Mouse (Mus musculus): Measurements from ENCODE around the gene Gdpd3. TPM values are rescaled to one million over a fixed set of nuclear protein-coding genes. Genes with fewer than 3 reads are reported as not detected.
A peak's percentile ranks its signal among the peaks of the same experiment; 100 is the strongest.
"Not testable (repeated sequence)": the region's sequence is repeated elsewhere in the genome, so short reads cannot be mapped to it uniquely, and the experiment has no call there.

Gene Gdpd3
- 1.7 and 2.8 TPM in 2 replicates for polyA plus RNA-seq (2015; fragmentation: Nextera tagmentation; extraction: Ambion mirVana)

DNA sequence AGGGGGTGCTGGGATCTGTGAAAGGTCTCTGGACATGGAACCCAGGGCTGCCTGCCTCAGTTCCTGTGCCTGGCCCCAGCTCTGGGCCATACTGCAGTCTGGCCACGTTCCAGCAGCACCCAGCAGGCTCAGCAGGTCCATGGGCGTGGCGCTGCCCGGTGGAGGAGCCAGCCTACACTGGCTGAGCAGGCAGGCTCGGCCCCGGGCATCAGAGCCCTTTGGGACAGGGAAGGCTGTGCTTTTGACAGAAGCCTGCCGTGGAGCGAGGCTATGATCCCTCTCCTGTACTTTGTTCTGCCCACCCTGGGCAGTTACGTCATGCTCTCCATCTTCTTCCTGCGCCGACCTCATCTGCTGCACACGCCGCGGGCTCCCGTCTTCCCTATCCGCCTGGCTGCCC, at the start of gene Gdpd3:
Gene Gdpd3 (plus strand): TSS at position 134 of the 400 bp plus-strand sequence.
- H3K4me3 ChIP-seq, result no peak within 1 kb of the TSS
- no peak for ATAC-seq
- peaks cover 93% of the 10 kb centered on the region for H3K36me3 ChIP-seq (ENCODE audit: poor library complexity, severe bottlenecking)
- no peaks in the 10 kb centered on the region for H3K27me3 ChIP-seq
- no peak within 1 kb of the TSS; the same call in 1 of the 2 replicates for H3K27ac ChIP-seq
- no peak within 1 kb of the TSS for H3K9ac ChIP-seq
- 94% methylated on average over 16 of the region's 16 CpGs for WGBS
- H3K4me1 ChIP-seq, result peaks cover 20% of the 10 kb centered on the region
- H3K9me3 ChIP-seq (replicated peaks), result no peaks in the 10 kb centered on the region
- H3K4me2 ChIP-seq, result no peak within 1 kb of the TSS

DNA sequence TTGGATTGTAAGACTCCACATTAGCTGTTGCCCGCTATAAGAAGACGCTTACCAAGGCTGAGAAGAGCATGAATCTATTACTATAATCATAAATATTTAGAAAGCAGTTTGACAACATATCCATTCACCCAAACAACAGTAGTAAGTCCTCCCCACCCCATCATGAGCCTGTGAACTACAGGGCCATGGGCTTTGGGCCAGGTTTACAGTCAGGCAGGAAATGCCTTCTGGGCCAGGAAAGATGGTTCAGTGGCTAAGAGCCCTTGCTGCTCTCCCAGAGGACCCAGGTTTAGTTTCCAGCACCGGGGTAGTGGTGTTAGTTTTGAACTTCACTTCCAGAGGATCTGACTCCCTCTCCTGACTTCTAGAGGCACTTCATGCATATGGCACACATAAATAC, 48.6 kb upstream of the Gdpd3 start:
- Histone ChIP-seq H3K27me3 (no peaks in the 10 kb centered on the region), H3K27ac (no peak overlapping the region), H3K36me3 (ENCODE audit: poor library complexity, severe bottlenecking) (no peaks in the 10 kb centered on the region), H3K9me3 (replicated peaks) (0 out of 2 replicates have a peak, but pooled peaks cover 3% of the 10 kb centered on the region), H3K4me3 (no peak overlapping the region), H3K4me1 (no peaks in the 10 kb centered on the region), H3K4me2 (no peak overlapping the region), H3K9ac (no peak overlapping the region)
- no peak for ATAC-seq
- 93% methylated on average over 3 of the region's 3 CpGs for WGBS

DNA sequence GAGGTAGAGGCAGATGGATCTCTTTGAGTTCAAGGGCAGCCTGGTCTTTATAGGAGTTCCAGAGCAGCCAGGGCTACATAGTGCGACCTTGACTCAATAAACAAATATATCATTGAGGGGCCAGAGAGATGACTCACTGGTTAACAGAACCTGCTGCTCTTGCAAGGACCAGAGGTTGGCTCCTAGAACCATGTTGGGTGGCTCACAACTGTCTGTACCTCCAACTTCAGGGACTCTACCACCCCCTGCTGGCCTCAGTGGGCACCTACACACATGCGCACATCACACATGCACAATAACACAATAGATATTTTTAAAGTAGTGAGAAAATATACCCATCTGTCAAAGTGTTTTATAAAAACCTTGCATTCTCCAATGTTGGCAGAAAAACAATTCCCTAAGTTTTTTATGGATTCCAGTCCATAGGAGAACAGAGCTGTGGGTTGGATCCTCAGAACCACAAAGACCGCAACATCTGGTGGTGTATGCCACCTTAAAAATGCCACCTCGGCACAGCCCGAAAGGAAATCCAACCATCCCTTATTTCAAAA, 47.3 kb upstream of the Gdpd3 start:
- H3K27ac ChIP-seq, result no peak overlapping the region
- H3K9me3 ChIP-seq (replicated peaks), result peaks cover 8% of the 10 kb centered on the region; the same call in 1 of the 2 replicates
- H3K4me2 ChIP-seq, result no peak overlapping the region
- 96% methylated on average over 5 of the region's 5 CpGs for WGBS
- H3K9ac ChIP-seq, result no peak overlapping the region
- H3K36me3 ChIP-seq (ENCODE audit: poor library complexity, severe bottlenecking), result no peaks in the 10 kb centered on the region
- no peaks in the 10 kb centered on the region for H3K27me3 ChIP-seq
- no peaks in the 10 kb centered on the region for H3K4me1 ChIP-seq
- no peak for ATAC-seq
- no peak overlapping the region for H3K4me3 ChIP-seq

DNA sequence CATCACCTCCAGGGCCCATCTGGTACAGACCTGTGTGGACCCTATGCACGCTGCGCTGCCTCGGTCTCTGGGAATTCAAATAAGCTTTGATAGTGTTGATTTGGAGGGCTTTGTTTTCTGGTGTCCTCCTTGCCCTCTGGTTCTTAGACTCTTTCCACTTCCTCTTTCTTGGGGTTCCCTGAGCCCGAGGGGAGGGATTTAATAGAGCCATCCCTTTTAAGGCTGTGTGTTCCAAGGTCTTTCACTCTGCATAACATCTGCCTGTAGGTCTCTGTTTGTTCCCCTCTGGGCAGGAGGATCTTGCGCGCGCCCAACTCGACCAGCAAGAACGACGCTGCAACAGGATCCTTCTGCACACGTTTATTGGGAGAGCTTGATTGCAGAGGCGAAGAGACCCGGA, 44.5 kb upstream of the Gdpd3 start:
- no peak for ATAC-seq
- H3K9ac ChIP-seq, result no peak overlapping the region
- H3K4me3 ChIP-seq, result no peak overlapping the region
- H3K27ac ChIP-seq, result no peak overlapping the region
- H3K4me2 ChIP-seq, result no peak overlapping the region
- WGBS, result 94% methylated on average over 13 of the region's 13 CpGs
- H3K27me3 ChIP-seq, result no peaks in the 10 kb centered on the region
- no peaks in the 10 kb centered on the region for H3K36me3 ChIP-seq (ENCODE audit: poor library complexity, severe bottlenecking)
- H3K4me1 ChIP-seq, result no peaks in the 10 kb centered on the region
- peaks cover 8% of the 10 kb centered on the region; the same call in 1 of the 2 replicates for H3K9me3 ChIP-seq (replicated peaks)

DNA sequence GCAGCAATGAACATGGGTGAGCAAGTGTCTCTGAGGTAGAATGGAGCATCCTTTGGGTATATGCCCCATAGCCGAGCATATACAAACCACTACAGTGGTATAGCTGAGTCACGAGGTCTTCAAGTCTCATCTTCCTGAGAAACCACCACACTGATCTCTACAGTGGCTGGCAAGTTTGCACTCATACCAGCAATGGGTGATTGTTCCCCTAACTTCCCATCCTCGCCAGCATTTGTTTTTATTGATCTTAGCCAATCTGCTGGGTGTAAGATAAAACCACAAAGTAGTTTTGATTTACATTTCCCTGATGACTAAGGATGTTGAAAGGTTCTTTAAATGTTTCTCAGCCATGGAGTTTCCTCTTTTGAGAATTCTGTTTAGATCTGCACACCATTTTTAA, 41.1 kb upstream of the Gdpd3 start:
- H3K4me1 ChIP-seq, result no peaks in the 10 kb centered on the region
- ATAC-seq, result no peak
- 76% methylated on average over 3 of the region's 3 CpGs for WGBS
- no peak overlapping the region for H3K4me3 ChIP-seq
- H3K27me3 ChIP-seq, result no peaks in the 10 kb centered on the region
- no peaks in the 10 kb centered on the region for H3K36me3 ChIP-seq (ENCODE audit: poor library complexity, severe bottlenecking)
- no peak overlapping the region for H3K27ac ChIP-seq
- no peak overlapping the region for H3K4me2 ChIP-seq
- peaks cover 5% of the 10 kb centered on the region; the same call in 1 of the 2 replicates for H3K9me3 ChIP-seq (replicated peaks)
- no peak overlapping the region for H3K9ac ChIP-seq

DNA sequence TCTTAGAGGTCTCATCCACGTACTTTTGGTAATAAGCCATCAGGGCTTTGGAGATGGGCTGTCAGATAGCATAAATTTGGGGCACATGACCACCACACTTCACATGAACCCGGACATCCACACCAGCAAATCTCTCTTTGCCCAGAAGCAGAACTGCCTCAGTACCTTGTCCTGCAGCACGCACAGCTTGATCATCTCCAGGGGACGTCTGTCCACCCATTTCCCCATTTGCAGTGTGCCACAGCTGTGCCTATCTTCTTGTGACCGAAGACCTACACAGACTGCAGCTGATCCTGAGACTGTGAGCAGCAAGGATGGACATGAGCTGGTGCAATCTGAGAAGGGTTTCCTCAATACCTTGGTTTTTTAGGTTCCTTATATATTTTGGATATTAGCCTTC, 40.5 kb upstream of the Gdpd3 start:
- 88% methylated on average over 5 of the region's 5 CpGs for WGBS
- no peaks in the 10 kb centered on the region for H3K4me1 ChIP-seq
- ATAC-seq, result no peak

DNA sequence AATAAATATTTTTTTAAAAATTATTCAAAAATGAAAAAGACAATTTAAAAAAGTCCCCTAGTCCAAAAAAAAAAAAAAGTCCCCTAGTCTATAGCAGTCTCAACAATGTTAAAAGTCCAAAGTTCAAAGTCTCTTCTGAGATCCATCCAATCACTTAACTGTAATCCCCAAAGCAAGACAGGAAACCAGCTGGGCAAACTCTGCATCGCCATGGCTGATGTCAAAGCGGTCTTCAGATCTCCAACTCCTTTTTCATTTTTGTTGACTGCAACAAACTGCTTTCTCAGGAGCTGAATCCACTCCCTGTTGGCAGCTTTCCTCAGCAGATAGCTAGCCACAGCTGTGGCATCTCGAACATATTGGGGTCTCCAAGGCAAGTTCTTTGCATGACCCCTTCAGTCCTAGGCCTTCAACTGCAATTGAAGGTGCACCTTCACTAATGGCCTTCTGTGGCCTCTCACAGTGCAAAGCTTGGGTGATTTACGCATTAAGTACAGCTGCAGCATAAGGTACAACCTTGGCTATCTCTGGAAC, 35.8 kb upstream of the Gdpd3 start:
- H3K27ac ChIP-seq; H3K9ac ChIP-seq; H3K9me3 ChIP-seq (replicated peaks); ATAC-seq; H3K4me1 ChIP-seq; H3K4me2 ChIP-seq; H3K4me3 ChIP-seq; H3K36me3 ChIP-seq (ENCODE audit: poor library complexity, severe bottlenecking); H3K27me3 ChIP-seq: not testable (repeated sequence)
- 88% methylated on average over 4 of the region's 4 CpGs for WGBS

More for the DNA sequence above, 40.5 kb upstream of the Gdpd3 start:
- Histone ChIP-seq H3K9ac (no peak overlapping the region), H3K36me3 (ENCODE audit: poor library complexity, severe bottlenecking) (no peaks in the 10 kb centered on the region), H3K27me3 (no peaks in the 10 kb centered on the region), H3K27ac (no peak overlapping the region), H3K9me3 (replicated peaks) (peaks cover 5% of the 10 kb centered on the region; the same call in 1 of the 2 replicates), H3K4me3 (no peak overlapping the region), H3K4me2 (no peak overlapping the region)

DNA sequence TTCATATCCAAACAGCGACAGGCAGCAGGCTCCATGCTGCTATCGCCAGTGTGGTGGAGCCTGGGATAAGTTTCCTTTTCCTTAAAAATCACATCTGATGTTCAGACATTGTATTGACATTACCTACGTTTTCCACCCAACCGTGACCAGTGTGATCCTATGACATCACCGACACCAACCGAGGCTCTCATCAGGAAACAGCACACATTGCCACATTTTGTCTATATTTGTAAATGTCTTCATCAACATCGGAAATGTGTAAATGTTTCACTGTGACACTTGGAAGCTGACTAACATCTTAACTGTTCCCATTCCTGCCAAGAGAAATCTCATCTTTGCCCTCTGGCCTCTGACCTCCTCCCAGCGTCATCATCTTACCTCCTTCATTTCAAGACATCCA, 30.0 kb upstream of the Gdpd3 start:
- H3K27ac ChIP-seq, result no peak overlapping the region

DNA sequence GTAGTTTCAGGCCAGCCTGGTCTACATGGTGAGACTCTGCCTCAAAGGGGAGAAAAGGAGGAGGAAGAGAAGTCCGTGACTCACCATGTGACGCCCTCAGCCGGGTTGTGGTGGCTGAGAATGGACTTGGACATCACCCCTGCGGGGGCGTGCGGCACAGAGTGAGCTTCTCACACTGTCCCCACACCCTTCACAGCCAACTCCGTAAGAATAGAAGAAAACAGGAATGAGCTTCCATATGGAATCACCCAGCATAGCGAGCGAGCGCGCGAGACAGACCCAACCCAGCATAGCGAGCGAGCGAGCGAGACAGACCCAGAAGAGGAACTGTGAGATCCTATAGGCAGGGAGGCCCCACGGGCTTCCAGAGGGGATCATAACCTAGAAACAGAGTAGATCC, 26.6 kb upstream of the Gdpd3 start:
- peaks cover 7% of the 10 kb centered on the region for H3K4me1 ChIP-seq
- ATAC-seq, result no peak
- no peaks in the 10 kb centered on the region for H3K36me3 ChIP-seq (ENCODE audit: poor library complexity, severe bottlenecking)
- H3K4me2 ChIP-seq, result no peak overlapping the region
- H3K9ac ChIP-seq, result peak overlapping the region; percentile 8; the same call in 1 of the 2 replicates
- H3K9me3 ChIP-seq (replicated peaks), result no peaks in the 10 kb centered on the region
- no peak overlapping the region for H3K27ac ChIP-seq
- 83% methylated on average over 17 of the region's 17 CpGs for WGBS
- H3K4me3 ChIP-seq, result no peak overlapping the region
- H3K27me3 ChIP-seq, result no peaks in the 10 kb centered on the region

More for the DNA sequence above, 30.0 kb upstream of the Gdpd3 start:
- Histone ChIP-seq H3K36me3 (ENCODE audit: poor library complexity, severe bottlenecking) (no peaks in the 10 kb centered on the region), H3K9ac (no peak overlapping the region), H3K9me3 (replicated peaks) (no peaks in the 10 kb centered on the region), H3K4me2 (no peak overlapping the region), H3K4me1 (peaks cover 7% of the 10 kb centered on the region), H3K4me3 (no peak overlapping the region), H3K27me3 (no peaks in the 10 kb centered on the region)
- no peak for ATAC-seq
- WGBS, result 88% methylated on average over 8 of the region's 8 CpGs

DNA sequence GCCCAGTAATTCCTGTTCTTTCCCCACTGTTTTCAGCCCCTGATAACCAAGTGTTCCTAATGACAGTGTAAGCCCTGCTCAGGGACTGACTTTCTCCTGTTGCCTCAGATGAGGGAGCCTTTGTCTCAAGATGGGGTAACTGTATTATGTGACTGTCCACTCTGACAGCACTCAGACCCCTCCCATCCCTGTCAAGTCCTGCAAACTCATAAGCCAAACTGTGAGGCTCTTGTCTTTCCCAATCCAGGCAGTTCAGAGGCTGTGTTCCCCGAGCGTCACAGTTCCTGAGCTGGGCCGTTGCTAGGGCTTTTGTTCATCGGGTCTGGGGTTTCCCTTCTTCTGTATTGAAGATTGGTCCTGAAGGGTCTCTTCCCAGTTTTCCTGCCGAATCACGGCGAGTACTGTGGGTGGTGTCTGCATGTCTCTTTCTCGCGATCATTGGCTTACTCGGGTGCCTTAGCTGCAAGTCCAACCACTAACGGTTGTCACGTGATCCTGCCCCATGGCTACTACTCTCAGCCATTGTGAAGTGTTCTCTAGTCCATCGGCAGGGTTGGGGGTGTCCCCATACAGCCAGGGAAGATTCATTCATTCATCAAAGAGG, 25.9 kb upstream of the Gdpd3 start:
- Histone ChIP-seq H3K4me2 (no peak overlapping the region), H3K4me1 (peaks cover 7% of the 10 kb centered on the region), H3K4me3 (no peak overlapping the region), H3K9me3 (replicated peaks) (no peaks in the 10 kb centered on the region), H3K27me3 (no peaks in the 10 kb centered on the region), H3K9ac (no peak overlapping the region), H3K27ac (no peak overlapping the region), H3K36me3 (ENCODE audit: poor library complexity, severe bottlenecking) (no peaks in the 10 kb centered on the region)
- ATAC-seq, result no peak
- 69% methylated on average over 13 of the region's 13 CpGs for WGBS

DNA sequence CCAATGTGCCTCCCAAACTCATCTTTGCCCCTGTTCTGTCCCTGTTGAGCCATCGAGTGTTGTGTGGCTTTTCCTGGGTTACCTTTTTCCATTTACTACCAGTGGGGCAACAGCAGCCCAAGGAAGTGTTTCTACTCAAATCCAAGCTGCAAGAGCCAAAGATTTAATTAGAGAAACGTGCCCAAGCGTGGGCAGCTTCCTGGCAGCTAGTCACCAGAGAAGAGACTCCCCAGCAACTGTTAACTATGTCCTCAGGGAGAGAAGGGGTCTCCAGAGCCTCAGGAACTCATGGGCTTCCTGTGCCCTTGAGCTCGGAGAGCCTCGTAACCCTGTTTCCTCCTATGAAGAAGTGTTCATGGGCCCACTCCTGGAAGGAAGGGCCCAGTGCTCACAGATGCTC, 25.2 kb upstream of the Gdpd3 start:
- Histone ChIP-seq H3K9ac (no peak overlapping the region), H3K4me3 (no peak overlapping the region), H3K4me1 (peaks cover 7% of the 10 kb centered on the region), H3K36me3 (ENCODE audit: poor library complexity, severe bottlenecking) (no peaks in the 10 kb centered on the region), H3K9me3 (replicated peaks) (no peaks in the 10 kb centered on the region), H3K27me3 (no peaks in the 10 kb centered on the region), H3K27ac (no peak overlapping the region), H3K4me2 (no peak overlapping the region)
- ATAC-seq, result no peak
- 90% methylated on average over 5 of the region's 5 CpGs for WGBS

DNA sequence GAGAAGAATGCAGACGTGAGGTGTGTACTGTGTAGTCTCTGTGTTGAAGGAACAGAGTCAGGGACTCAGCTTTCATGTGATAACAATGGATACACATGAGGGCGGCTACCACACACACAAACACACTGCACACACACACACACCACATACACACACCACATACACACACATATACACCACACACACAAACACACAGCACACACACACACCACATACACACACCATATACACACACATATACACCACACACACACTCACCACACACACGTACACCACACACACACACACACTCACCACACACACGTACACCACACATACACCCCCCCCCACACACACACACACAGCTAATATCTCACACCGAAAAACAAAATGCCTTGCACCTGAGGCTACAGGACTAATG, 24.7 kb upstream of the Gdpd3 start:
- Histone ChIP-seq H3K9me3 (replicated peaks) (no peaks in the 10 kb centered on the region), H3K4me1 (peaks cover 7% of the 10 kb centered on the region), H3K4me2 (no peak overlapping the region), H3K27ac (no peak overlapping the region), H3K36me3 (ENCODE audit: poor library complexity, severe bottlenecking) (no peaks in the 10 kb centered on the region), H3K4me3 (no peak overlapping the region), H3K9ac (no peak overlapping the region), H3K27me3 (no peaks in the 10 kb centered on the region)
- no peak for ATAC-seq
- WGBS, result 90% methylated on average over 5 of the region's 5 CpGs
